Mouse (Mus musculus) stomach, postnatal 0 days (tissue): ENCODE results near the gene Ubald1. TPM values are rescaled to one million over a fixed set of nuclear protein-coding genes. Genes with fewer than 3 reads are reported as not detected.

Experiments used
- ATAC-seq: fragments of 200-750 bp; cut with Nextera tagmentation; 2 replicates; pipeline ENCODE4 v1.8.0; 2017; ENCODE audit not compliant: low FRiP score, low TSS enrichment
- DNase-seq: peaks from one replicate; pipeline ENCODE4 v3.0.0-alpha.2; 2016; ENCODE audit warnings: low spot score
- H3K27ac ChIP-seq: fragments of 300-500 bp; sonication (generic); replicated peaks from 2 replicates; pipeline ENCODE4 v1.5.1; 2014; ENCODE audit warnings: mild to moderate bottlenecking, control low read depth
- H3K27me3 ChIP-seq: fragments of 300-500 bp; sonication (generic); 2 replicates; pipeline ENCODE4 v1.6.1; 2014; ENCODE audit warnings: low read length; ENCODE audit not compliant: control insufficient read depth, insufficient read depth
- H3K36me3 ChIP-seq: fragments of 300-500 bp; sonication (generic); 2 replicates; pipeline ENCODE4 v1.6.1; 2014; ENCODE audit warnings: low read length, mixed read lengths; ENCODE audit not compliant: control insufficient read depth, insufficient read depth
- H3K4me1 ChIP-seq: fragments of 300-500 bp; sonication (generic); replicated peaks from 2 replicates; pipeline ENCODE4 v1.6.1; 2014; ENCODE audit warnings: antibody characterized with exemption; ENCODE audit not compliant: control insufficient read depth, insufficient read depth
- H3K4me2 ChIP-seq: fragments of 300-500 bp; sonication (generic); replicated peaks from 2 replicates; pipeline ENCODE4 v1.6.1; 2014; ENCODE audit warnings: low read depth, mild to moderate bottlenecking, control low read depth, moderate library complexity
- H3K4me3 ChIP-seq: fragments of 300-500 bp; sonication (generic); 2 replicates; pipeline ENCODE4 v1.5.1; 2014; ENCODE audit warnings: low read depth, low read length, control low read depth
- H3K9ac ChIP-seq: fragments of 300-500 bp; sonication (generic); 2 replicates; pipeline ENCODE4 v1.6.1; 2014; ENCODE audit warnings: mild to moderate bottlenecking, low read length, control low read depth, mixed read lengths
- H3K9me3 ChIP-seq: fragments of 300-500 bp; sonication (generic); 2 replicates; pipeline ENCODE4 v1.6.1; 2016; ENCODE audit warnings: low read length; ENCODE audit not compliant: control insufficient read depth
- CTCF ChIP-seq: IDR thresholded peaks from 2 replicates; pipeline ENCODE4 v1.5.1; 2016; ENCODE audit warnings: antibody characterized with exemption, low read depth, mild to moderate bottlenecking, moderate library complexity
- EP300 ChIP-seq: optimal IDR thresholded peaks from 2 replicates; pipeline ENCODE3; 2016; ENCODE audit warnings: antibody characterized with exemption
- WGBS: fragments of 180-500 bp; shearing (Covaris S2); extraction: QIAGEN DNeasy Blood & Tissue Kit; methylation state at CpG from one replicate; pipeline ENCODE4 v1.1.7; 2014; 5-methylcytosine and 5-hydroxymethylcytosine counted together
- polyA plus RNA-seq: library from polyadenylated mRNA; unstranded; fragments of >200 nt; fragmentation: Nextera tagmentation; extraction: Ambion mirVana; gene quantifications from 2 replicates; pipeline ENCODE4 v1.2.1, GENCODE M21; 2015

Ubald1 gene
- polyA plus RNA-seq, 1 experiment from 2014 or later, result 32.1 TPM

GRCm38 (mm10) chr16:4885760-4886689 is 5.9 kb upstream of the Ubald1 start, which contains the start of gene Mgrn1:
Gene Mgrn1 (plus strand): TSS chr16:4886249.
- DNase-seq (peak; percentile 93), ATAC-seq (peak; percentile 87)
- no peaks in the 10 kb centered on the region for H3K9me3 ChIP-seq
- H3K27me3 ChIP-seq, result no peaks in the 10 kb centered on the region
- H3K4me2 ChIP-seq, result peak within 1 kb of the TSS; percentile 87
- H3K27ac ChIP-seq, result peak within 1 kb of the TSS; percentile 93
- TF ChIP-seq CTCF, result no peak
- peak; percentile 80 for TF ChIP-seq EP300
- H3K36me3 ChIP-seq, result no peaks in the 10 kb centered on the region
- H3K4me3 ChIP-seq, result peak within 1 kb of the TSS; percentile 92
- WGBS, result under 1% methylated on average over 47 of the region's 74 CpGs
- H3K9ac ChIP-seq, result peak within 1 kb of the TSS; percentile 89
- H3K4me1 ChIP-seq, result peaks cover 3% of the 10 kb centered on the region

- H3K27ac ChIP-seq, result no peak overlapping the region; the same call in 1 of the 2 replicates
- no peak overlapping the region for H3K9ac ChIP-seq
- peaks cover 3% of the 10 kb centered on the region for H3K4me1 ChIP-seq
- H3K4me2 ChIP-seq, result no peak overlapping the region
- no peaks in the 10 kb centered on the region for H3K9me3 ChIP-seq
- no peak overlapping the region for H3K4me3 ChIP-seq
- no peak for DNase-seq
- ATAC-seq, result no peak
- 91% methylated on average over 10 of the region's 10 CpGs for WGBS
- H3K27me3 ChIP-seq, result no peaks in the 10 kb centered on the region
- TF ChIP-seq CTCF (no peak), EP300 (no peak)
- no peaks in the 10 kb centered on the region for H3K36me3 ChIP-seq
Measured at GRCm38 (mm10) chr16:4884930-4885329, 4.8 kb upstream of the Ubald1 start.

GRCm38 (mm10) chr16:4881400-4882351 is 1.6 kb upstream of the Ubald1 start:
- no peaks in the 10 kb centered on the region for H3K27me3 ChIP-seq
- peak overlapping the region; percentile 62 for H3K4me2 ChIP-seq
- TF ChIP-seq EP300 (no peak), CTCF (no peak)
- WGBS, result 53% methylated on average over 10 of the region's 10 CpGs
- H3K36me3 ChIP-seq, result no peaks in the 10 kb centered on the region
- H3K9ac ChIP-seq, result peak overlapping the region; percentile 93; the same call in 1 of the 2 replicates
- H3K9me3 ChIP-seq, result no peaks in the 10 kb centered on the region
- peak overlapping the region; percentile 98 for H3K27ac ChIP-seq
- DNase-seq, result no peak
- H3K4me3 ChIP-seq, result peak overlapping the region; percentile 89
- H3K4me1 ChIP-seq, result peaks cover 3% of the 10 kb centered on the region
- ATAC-seq, result no peak

GRCm38 (mm10) chr16:4879708-4880124 is 399 bp downstream of the Ubald1 start:
- H3K9me3 ChIP-seq, result no peaks in the 10 kb centered on the region
- H3K4me3 ChIP-seq, result peak overlapping the region; percentile 89
- peak; percentile 94 for DNase-seq
- TF ChIP-seq EP300 (peak; percentile 85), CTCF (peak; percentile 62)
- ATAC-seq, result peak; percentile 84
- H3K36me3 ChIP-seq, result no peaks in the 10 kb centered on the region
- under 1% methylated on average over 40 of the region's 40 CpGs for WGBS
- peak overlapping the region; percentile 99 for H3K27ac ChIP-seq
- no peaks in the 10 kb centered on the region for H3K27me3 ChIP-seq
- peak overlapping the region; percentile 92 for H3K9ac ChIP-seq
- peaks cover 7% of the 10 kb centered on the region for H3K4me1 ChIP-seq
- H3K4me2 ChIP-seq, result peak overlapping the region; percentile 89

- ATAC-seq (peak; percentile 16), DNase-seq (peak; percentile 69)
- H3K4me1 ChIP-seq, result peaks cover 7% of the 10 kb centered on the region
- peak overlapping the region; percentile 92 for H3K9ac ChIP-seq
- H3K9me3 ChIP-seq, result no peaks in the 10 kb centered on the region
- peak overlapping the region; percentile 89 for H3K4me3 ChIP-seq
- TF ChIP-seq CTCF (no peak), EP300 (no peak)
- peak overlapping the region; percentile 99 for H3K27ac ChIP-seq
- no peaks in the 10 kb centered on the region for H3K27me3 ChIP-seq
- peaks cover 2% of the 10 kb centered on the region; the same call in 1 of the 2 replicates for H3K36me3 ChIP-seq
- H3K4me2 ChIP-seq, result peak overlapping the region; percentile 89
- under 1% methylated on average over 54 of the region's 54 CpGs for WGBS
Measured at GRCm38 (mm10) chr16:4879101-4879707, 911 bp downstream of the Ubald1 start.
